Mouse (Mus musculus): ENCODE measurements around the gene Map3k7. TPM values are rescaled to one million over a fixed set of nuclear protein-coding genes. Genes with fewer than 3 reads are reported as not detected.
"Not testable (repeated sequence)": the region's sequence is repeated elsewhere in the genome, so short reads cannot be mapped to it uniquely, and the experiment has no call there.

Map3k7 gene
- polyA plus RNA-seq, 1 experiment from 2014 or later, result 34.6 TPM

DNA sequence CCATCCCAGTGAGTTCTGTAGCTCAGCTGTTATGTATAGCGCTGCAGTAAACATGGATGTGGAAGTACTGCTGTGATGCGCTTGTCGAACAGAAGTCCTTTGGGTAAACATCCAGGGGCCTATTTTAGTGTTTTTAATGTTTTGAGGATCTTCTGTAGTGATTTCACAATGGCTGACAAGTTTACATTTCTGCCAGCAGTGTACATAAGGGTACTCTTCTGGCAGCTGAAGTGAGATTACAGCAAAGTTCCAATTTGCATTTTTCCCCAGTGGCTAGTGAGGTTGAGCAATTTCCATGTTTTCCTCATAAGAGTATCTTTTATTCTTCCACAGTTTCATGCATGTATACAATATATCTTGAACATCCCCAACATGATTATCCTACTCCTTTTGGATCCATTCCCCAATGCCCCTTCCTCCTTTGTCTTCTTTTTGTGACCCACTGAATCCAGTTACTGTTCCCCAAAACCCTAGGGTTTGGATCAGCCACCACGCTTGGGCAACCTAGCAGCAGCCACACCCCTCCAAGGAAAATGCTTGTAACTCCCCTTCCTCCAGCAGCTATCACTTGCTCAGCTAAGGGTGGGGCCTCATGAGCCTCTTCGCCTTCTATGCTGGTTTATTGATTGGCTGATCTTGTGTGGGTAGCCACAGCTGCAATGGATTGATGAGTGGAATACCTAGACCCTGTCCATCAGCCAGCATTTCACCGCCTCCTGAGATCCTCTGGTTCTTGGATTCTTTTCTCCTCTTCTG, 47.5 kb downstream of the Map3k7 start:
- Histone ChIP-seq H3K36me3 (ENCODE audit: control insufficient read depth, insufficient read depth) (peaks cover 14% of the 10 kb centered on the region; the same call in 1 of the 2 replicates), H3K9ac (replicated peaks; ENCODE audit: low read depth, low read length) (no peak overlapping the region), H3K4me2 (ENCODE audit: low read length) (no peak overlapping the region), H3K27ac (ENCODE audit: low read length) (no peak overlapping the region), H3K4me1 (replicated peaks; ENCODE audit: control insufficient read depth, insufficient read depth, low read length) (no peaks in the 10 kb centered on the region), H3K9me3 (ENCODE audit: control insufficient read depth, low read length) (no peaks in the 10 kb centered on the region), H3K4me3 (replicated peaks; ENCODE audit: low read length) (no peak overlapping the region), H3K27me3 (replicated peaks; ENCODE audit: control insufficient read depth, insufficient read depth, low read length) (no peaks in the 10 kb centered on the region)
- 94% methylated on average over 6 of the region's 6 CpGs for WGBS
- ATAC-seq, result no peak

GRCm38 (mm10) chr4:32021131-32021530, 57.2 kb downstream of the Map3k7 start:
- H3K4me1 ChIP-seq (replicated peaks; ENCODE audit: control insufficient read depth, insufficient read depth, low read length), result no peaks in the 10 kb centered on the region
- WGBS, result 89% methylated on average over 3 of the region's 3 CpGs
- no peak overlapping the region for H3K27ac ChIP-seq (ENCODE audit: low read length)
- H3K9me3 ChIP-seq (ENCODE audit: control insufficient read depth, low read length), result no peaks in the 10 kb centered on the region
- no peak overlapping the region for H3K4me2 ChIP-seq (ENCODE audit: low read length)
- no peak for ATAC-seq
- H3K36me3 ChIP-seq (ENCODE audit: control insufficient read depth, insufficient read depth), result peaks cover 17% of the 10 kb centered on the region
- no peak overlapping the region for H3K4me3 ChIP-seq (replicated peaks; ENCODE audit: low read length)
- no peak overlapping the region for H3K9ac ChIP-seq (replicated peaks; ENCODE audit: low read depth, low read length)
- H3K27me3 ChIP-seq (replicated peaks; ENCODE audit: control insufficient read depth, insufficient read depth, low read length), result no peaks in the 10 kb centered on the region

DNA sequence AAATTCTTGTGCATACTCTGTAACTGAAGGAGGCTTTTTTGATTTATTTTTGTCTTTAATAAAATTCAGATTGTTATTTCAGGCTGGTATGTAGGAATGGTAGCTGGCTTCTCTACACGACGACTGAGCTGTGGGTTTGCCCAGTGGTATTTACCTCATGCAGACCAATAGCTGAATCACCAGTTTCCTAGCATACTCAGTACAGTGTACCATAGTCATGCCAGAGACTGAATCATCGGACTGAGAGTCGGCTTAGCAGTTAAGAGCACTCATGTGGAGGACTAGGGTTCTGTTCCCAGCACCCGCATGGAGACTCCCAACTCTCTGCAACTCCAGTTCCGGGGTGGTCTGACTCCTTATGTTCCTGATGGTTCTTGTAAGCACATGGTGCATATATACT, 58.4 kb downstream of the Map3k7 start:
- no peaks in the 10 kb centered on the region for H3K27me3 ChIP-seq (replicated peaks; ENCODE audit: control insufficient read depth, insufficient read depth, low read length)
- H3K4me3 ChIP-seq (replicated peaks; ENCODE audit: low read length), result no peak overlapping the region
- H3K9ac ChIP-seq (replicated peaks; ENCODE audit: low read depth, low read length), result no peak overlapping the region
- WGBS, result 94% methylated on average over 6 of the region's 6 CpGs
- ATAC-seq, result no peak
- H3K4me1 ChIP-seq (replicated peaks; ENCODE audit: control insufficient read depth, insufficient read depth, low read length), result no peaks in the 10 kb centered on the region
- no peaks in the 10 kb centered on the region for H3K9me3 ChIP-seq (ENCODE audit: control insufficient read depth, low read length)
- no peak overlapping the region for H3K4me2 ChIP-seq (ENCODE audit: low read length)
- H3K36me3 ChIP-seq (ENCODE audit: control insufficient read depth, insufficient read depth), result peaks cover 15% of the 10 kb centered on the region
- no peak overlapping the region for H3K27ac ChIP-seq (ENCODE audit: low read length)

DNA sequence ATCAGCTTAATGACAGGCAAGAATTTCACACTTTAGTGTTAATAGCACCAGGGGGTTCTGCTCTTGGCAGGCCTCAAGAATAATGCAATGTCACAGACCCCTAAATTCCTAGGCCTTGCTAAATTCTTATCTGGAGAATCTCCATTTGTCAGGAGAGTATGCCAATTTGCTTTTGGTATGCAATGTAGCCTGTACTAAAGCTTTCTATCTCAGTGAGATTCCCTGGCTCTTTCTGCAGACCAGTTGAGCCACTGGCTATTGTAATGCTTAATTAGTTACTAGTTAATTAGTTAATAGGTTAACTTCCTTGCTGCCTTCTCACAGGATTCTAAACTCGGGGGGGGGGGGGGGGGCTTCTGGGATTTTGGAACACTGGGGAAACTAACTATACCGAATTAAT, 60.3 kb downstream of the Map3k7 start:
- not testable (repeated sequence) for H3K27me3 ChIP-seq (replicated peaks; ENCODE audit: control insufficient read depth, insufficient read depth, low read length); H3K4me1 ChIP-seq (replicated peaks; ENCODE audit: control insufficient read depth, insufficient read depth, low read length); ATAC-seq; H3K4me2 ChIP-seq (ENCODE audit: low read length); H3K36me3 ChIP-seq (ENCODE audit: control insufficient read depth, insufficient read depth); H3K9me3 ChIP-seq (ENCODE audit: control insufficient read depth, low read length); H3K9ac ChIP-seq (replicated peaks; ENCODE audit: low read depth, low read length); H3K27ac ChIP-seq (ENCODE audit: low read length); H3K4me3 ChIP-seq (replicated peaks; ENCODE audit: low read length)
- 78% methylated on average over 2 of the region's 2 CpGs for WGBS

- no peak for ATAC-seq
- 90% methylated on average over 2 of the region's 2 CpGs for WGBS
- no peaks in the 10 kb centered on the region for H3K4me1 ChIP-seq (replicated peaks; ENCODE audit: control insufficient read depth, insufficient read depth, low read length)
These were observed 61.2 kb downstream of the Map3k7 start for GRCm38 (mm10) chr4:32025105-32025504.

GRCm38 (mm10) chr4:32027094-32027493, 63.2 kb downstream of the Map3k7 start:
- Histone ChIP-seq H3K4me3 (replicated peaks; ENCODE audit: low read length) (no peak overlapping the region), H3K27ac (ENCODE audit: low read length) (no peak overlapping the region), H3K9ac (replicated peaks; ENCODE audit: low read depth, low read length) (no peak overlapping the region), H3K4me1 (replicated peaks; ENCODE audit: control insufficient read depth, insufficient read depth, low read length) (no peaks in the 10 kb centered on the region), H3K27me3 (replicated peaks; ENCODE audit: control insufficient read depth, insufficient read depth, low read length) (no peaks in the 10 kb centered on the region), H3K36me3 (ENCODE audit: control insufficient read depth, insufficient read depth) (peaks cover 4% of the 10 kb centered on the region), H3K4me2 (ENCODE audit: low read length) (no peak overlapping the region), H3K9me3 (ENCODE audit: control insufficient read depth, low read length) (no peaks in the 10 kb centered on the region)
- ATAC-seq, result no peak
- 86% methylated on average over 9 of the region's 9 CpGs for WGBS

More at GRCm38 (mm10) chr4:32025105-32025504, 61.2 kb downstream of the Map3k7 start:
- H3K9me3 ChIP-seq (ENCODE audit: control insufficient read depth, low read length), result no peaks in the 10 kb centered on the region
- H3K36me3 ChIP-seq (ENCODE audit: control insufficient read depth, insufficient read depth), result peaks cover 9% of the 10 kb centered on the region
- no peak overlapping the region for H3K27ac ChIP-seq (ENCODE audit: low read length)
- H3K9ac ChIP-seq (replicated peaks; ENCODE audit: low read depth, low read length), result no peak overlapping the region
- no peaks in the 10 kb centered on the region for H3K27me3 ChIP-seq (replicated peaks; ENCODE audit: control insufficient read depth, insufficient read depth, low read length)
- H3K4me2 ChIP-seq (ENCODE audit: low read length), result no peak overlapping the region
- no peak overlapping the region for H3K4me3 ChIP-seq (replicated peaks; ENCODE audit: low read length)

DNA sequence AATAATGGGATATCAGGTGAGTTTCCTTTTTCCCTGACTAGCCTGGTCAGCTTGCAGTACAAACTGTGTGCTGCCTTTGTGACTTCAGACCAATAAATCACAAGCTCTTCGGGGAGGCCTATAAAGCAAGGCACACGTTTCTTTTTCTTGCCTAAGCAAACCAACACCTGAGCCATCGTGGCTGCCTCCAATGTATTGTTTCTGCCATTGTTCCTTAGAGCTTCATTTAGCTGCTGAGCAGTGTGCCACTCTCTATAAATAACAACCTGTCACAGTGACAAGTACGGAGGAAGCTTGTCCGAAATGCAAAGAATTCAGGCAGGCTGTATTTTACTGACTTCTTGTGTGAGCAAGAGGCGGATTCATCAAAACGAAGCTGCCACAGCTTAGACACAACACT, 73.4 kb downstream of the Map3k7 start:
- H3K27ac ChIP-seq (ENCODE audit: low read length), result no peak overlapping the region
- H3K9me3 ChIP-seq (ENCODE audit: control insufficient read depth, low read length), result no peaks in the 10 kb centered on the region
- H3K27me3 ChIP-seq (replicated peaks; ENCODE audit: control insufficient read depth, insufficient read depth, low read length), result no peaks in the 10 kb centered on the region
- no peak for ATAC-seq
- H3K4me1 ChIP-seq (replicated peaks; ENCODE audit: control insufficient read depth, insufficient read depth, low read length), result peaks cover 7% of the 10 kb centered on the region; the same call in 1 of the 2 replicates
- WGBS, result 68% methylated on average over 7 of the region's 7 CpGs
- no peaks in the 10 kb centered on the region for H3K36me3 ChIP-seq (ENCODE audit: control insufficient read depth, insufficient read depth)
- H3K4me2 ChIP-seq (ENCODE audit: low read length), result no peak overlapping the region
- H3K4me3 ChIP-seq (replicated peaks; ENCODE audit: low read length), result no peak overlapping the region
- no peak overlapping the region for H3K9ac ChIP-seq (replicated peaks; ENCODE audit: low read depth, low read length)

GRCm38 (mm10) chr4:32041741-32042452, 78.0 kb downstream of the Map3k7 start:
- 56% methylated on average over 15 of the region's 15 CpGs for WGBS
- no peak overlapping the region for H3K9ac ChIP-seq (replicated peaks; ENCODE audit: low read depth, low read length)
- no peaks in the 10 kb centered on the region for H3K27me3 ChIP-seq (replicated peaks; ENCODE audit: control insufficient read depth, insufficient read depth, low read length)
- no peaks in the 10 kb centered on the region for H3K36me3 ChIP-seq (ENCODE audit: control insufficient read depth, insufficient read depth)
- no peak overlapping the region for H3K4me3 ChIP-seq (replicated peaks; ENCODE audit: low read length)
- ATAC-seq, result peak; percentile 57
- no peak overlapping the region for H3K4me2 ChIP-seq (ENCODE audit: low read length)
- H3K9me3 ChIP-seq (ENCODE audit: control insufficient read depth, low read length), result no peaks in the 10 kb centered on the region
- peak overlapping the region; percentile 57 for H3K27ac ChIP-seq (ENCODE audit: low read length)
- peaks cover 7% of the 10 kb centered on the region for H3K4me1 ChIP-seq (replicated peaks; ENCODE audit: control insufficient read depth, insufficient read depth, low read length)

- WGBS, result 6% methylated on average over 5 of the region's 5 CpGs
These were observed 81.3 kb downstream of the Map3k7 start for GRCm38 (mm10) chr4:32045234-32045633.

More at GRCm38 (mm10) chr4:32045234-32045633, 81.3 kb downstream of the Map3k7 start:
- no peaks in the 10 kb centered on the region for H3K36me3 ChIP-seq (ENCODE audit: control insufficient read depth, insufficient read depth)
- no peak overlapping the region for H3K27ac ChIP-seq (ENCODE audit: low read length)
- no peak overlapping the region for H3K4me2 ChIP-seq (ENCODE audit: low read length)
- H3K9me3 ChIP-seq (ENCODE audit: control insufficient read depth, low read length), result no peaks in the 10 kb centered on the region
- no peak for ATAC-seq
- H3K4me1 ChIP-seq (replicated peaks; ENCODE audit: control insufficient read depth, insufficient read depth, low read length), result peaks cover 7% of the 10 kb centered on the region
- no peaks in the 10 kb centered on the region for H3K27me3 ChIP-seq (replicated peaks; ENCODE audit: control insufficient read depth, insufficient read depth, low read length)
- no peak overlapping the region for H3K9ac ChIP-seq (replicated peaks; ENCODE audit: low read depth, low read length)
- H3K4me3 ChIP-seq (replicated peaks; ENCODE audit: low read length), result no peak overlapping the region

Measured in forebrain, embryonic 16.5 days (tissue).